Mouse (Mus musculus) stomach, embryonic 14.5 days (tissue): ENCODE results near the gene Lsm11. TPM values are rescaled to one million over a fixed set of nuclear protein-coding genes. Genes with fewer than 3 reads are reported as not detected.
A peak's percentile ranks its signal among the peaks of the same experiment; 100 is the strongest.
"Not testable (repeated sequence)": the region's sequence is repeated elsewhere in the genome, so short reads cannot be mapped to it uniquely, and the experiment has no call there.

Experiments used
- ATAC-seq: fragments of 200-750 bp; cut with Nextera tagmentation; 2 replicates; pipeline ENCODE4 v1.8.0; 2017; ENCODE audit warnings: low read depth, moderate TSS enrichment; ENCODE audit not compliant: insufficient number of reproducible peaks, insufficient read depth, low FRiP score
- H3K27ac ChIP-seq: fragments of 300-500 bp; sonication (generic); 2 replicates; pipeline ENCODE4 v1.5.1; 2014; ENCODE audit warnings: mild to moderate bottlenecking, low read length, moderate library complexity, mixed read lengths
- H3K27me3 ChIP-seq: fragments of 300-500 bp; sonication (generic); 2 replicates; pipeline ENCODE4 v1.6.1; 2014; ENCODE audit warnings: low read length, control low read depth, mixed read lengths; ENCODE audit not compliant: control insufficient read depth, insufficient read depth
- H3K36me3 ChIP-seq: fragments of 300-500 bp; sonication (generic); 2 replicates; pipeline ENCODE4 v1.6.1; 2014; ENCODE audit warnings: mild to moderate bottlenecking, control low read depth, low read length, moderate library complexity, mixed read lengths; ENCODE audit not compliant: control insufficient read depth, insufficient read depth
- H3K4me1 ChIP-seq: fragments of 300-500 bp; sonication (generic); 2 replicates; pipeline ENCODE4 v1.6.1; 2014; ENCODE audit warnings: low read length, control low read depth, mixed read lengths; ENCODE audit not compliant: control insufficient read depth, insufficient read depth
- H3K4me2 ChIP-seq: fragments of 300-500 bp; sonication (generic); replicated peaks from 2 replicates; pipeline ENCODE4 v1.6.1; 2014; ENCODE audit warnings: low read depth, low read length, control low read depth
- H3K4me3 ChIP-seq: fragments of 300-500 bp; sonication (generic); 2 replicates; pipeline ENCODE4 v1.5.1; 2014; ENCODE audit warnings: low read depth, low read length, control low read depth
- H3K9ac ChIP-seq: fragments of 300-500 bp; sonication (generic); replicated peaks from 2 replicates; pipeline ENCODE4 v1.6.1; 2014; ENCODE audit warnings: low read depth, mild to moderate bottlenecking, control low read depth, low read length, moderate library complexity, mixed read lengths
- H3K9me3 ChIP-seq: fragments of 300-500 bp; sonication (generic); 2 replicates; pipeline ENCODE4 v1.6.1; 2016; ENCODE audit warnings: low read depth, low read length, control low read depth; ENCODE audit not compliant: control insufficient read depth
- WGBS: fragments of 180-500 bp; shearing (Covaris S2); extraction: QIAGEN DNeasy Blood & Tissue Kit; methylation state at CpG from one replicate; pipeline ENCODE4 v1.1.7; 2014; 5-methylcytosine and 5-hydroxymethylcytosine counted together
- polyA plus RNA-seq: library from polyadenylated mRNA; unstranded; fragments of >200 nt; fragmentation: Nextera tagmentation; extraction: Ambion mirVana; gene quantifications from 2 replicates; pipeline ENCODE4 v1.2.1, GENCODE M21; 2014

The Lsm11 gene
- polyA plus RNA-seq, 1 experiment from 2014 or later, result 9.2 TPM

DNA sequence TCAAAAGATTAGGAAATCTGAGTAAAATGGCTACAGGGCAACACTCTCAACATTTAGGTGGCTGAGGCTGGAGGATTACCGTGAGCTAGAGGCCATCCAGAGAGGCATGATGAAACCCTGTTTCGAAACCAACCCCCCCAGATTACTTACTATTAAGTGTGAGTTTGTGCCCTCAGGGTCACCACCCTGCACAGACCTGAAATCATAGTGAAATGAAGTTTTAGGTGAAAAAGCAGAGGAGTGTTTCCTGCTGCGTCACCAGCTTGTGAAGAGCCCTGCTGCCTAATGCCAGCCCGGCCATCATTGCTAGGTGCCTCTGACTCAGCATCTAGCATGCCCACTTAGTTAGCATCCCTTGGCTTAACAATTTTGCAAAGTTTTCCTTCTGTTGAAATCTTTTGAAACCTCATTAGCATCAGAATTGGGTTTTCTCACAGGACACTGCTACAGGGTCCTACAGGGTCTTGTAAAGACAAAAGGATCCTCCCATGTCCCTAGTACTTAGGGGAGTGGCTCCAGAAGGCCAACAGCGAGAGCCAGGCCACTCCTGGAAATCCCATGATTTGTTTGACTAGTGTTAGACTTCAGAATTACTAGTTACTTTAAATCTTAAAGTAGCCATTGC is 59.0 kb downstream of the Lsm11 start:
- Histone ChIP-seq H3K27ac (no peak overlapping the region), H3K4me1 (peaks cover 12% of the 10 kb centered on the region; the same call in 1 of the 2 replicates), H3K9ac (no peak overlapping the region), H3K4me3 (no peak overlapping the region), H3K4me2 (no peak overlapping the region), H3K27me3 (no peaks in the 10 kb centered on the region), H3K9me3 (no peaks in the 10 kb centered on the region), H3K36me3 (peaks cover 40% of the 10 kb centered on the region)
- 88% methylated on average over 5 of the region's 5 CpGs for WGBS
- no peak for ATAC-seq

DNA sequence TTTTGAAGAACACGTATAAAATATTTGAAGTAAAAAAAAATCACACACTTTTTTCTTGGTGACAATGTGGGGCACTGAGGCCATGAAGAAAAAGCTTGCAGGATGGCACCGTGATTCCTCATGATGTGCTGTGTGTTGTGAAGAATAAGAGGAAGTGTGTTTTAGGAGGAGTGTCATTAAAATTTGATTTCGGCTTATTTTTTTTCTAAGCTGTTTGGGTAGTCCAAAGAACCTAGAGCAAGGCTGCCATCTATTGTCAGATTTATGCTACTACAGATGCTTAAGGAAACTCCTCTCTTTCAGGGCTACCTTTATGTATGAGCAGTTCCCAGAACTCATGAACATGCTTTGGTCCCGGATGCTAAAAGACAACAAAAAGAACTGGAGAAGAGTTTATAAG is 60.7 kb downstream of the Lsm11 start:
- Histone ChIP-seq H3K4me3 (no peak overlapping the region), H3K9ac (no peak overlapping the region), H3K4me2 (no peak overlapping the region), H3K36me3 (peaks cover 23% of the 10 kb centered on the region), H3K4me1 (peaks cover 17% of the 10 kb centered on the region; the same call in 1 of the 2 replicates), H3K27ac (no peak overlapping the region), H3K9me3 (no peaks in the 10 kb centered on the region), H3K27me3 (no peaks in the 10 kb centered on the region)
- 61% methylated on average over 4 of the region's 4 CpGs for WGBS
- ATAC-seq, result no peak

DNA sequence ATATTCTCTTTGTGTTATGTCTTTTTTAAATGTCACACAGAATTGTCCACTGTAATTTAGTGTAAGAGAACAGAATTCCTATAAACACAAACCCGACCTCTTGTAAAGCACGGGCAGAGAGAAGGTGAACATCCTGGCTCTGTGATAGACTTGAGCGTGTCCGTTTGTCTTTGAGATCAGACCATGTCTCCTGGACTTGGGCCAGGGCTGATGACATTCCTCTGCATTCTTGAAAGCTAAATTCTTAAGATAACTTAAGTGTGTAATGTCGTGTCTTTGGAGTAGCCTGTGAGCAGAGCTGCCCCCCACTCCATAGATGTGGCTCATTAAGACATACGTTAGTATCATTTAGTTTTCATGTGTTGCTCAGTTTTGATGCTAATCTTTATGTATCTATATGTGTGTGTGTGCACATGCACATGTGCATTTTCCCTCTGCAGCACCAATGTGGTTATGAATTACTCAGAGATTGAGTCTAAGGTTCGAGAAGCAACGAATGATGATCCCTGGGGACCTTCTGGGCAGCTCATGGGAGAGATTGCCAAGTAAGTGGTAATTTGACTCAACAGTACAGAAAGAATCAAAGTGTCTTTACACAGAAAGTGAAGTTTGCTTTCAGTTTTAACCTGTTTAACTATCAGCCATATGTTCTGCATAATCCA is 61.3 kb downstream of the Lsm11 start:
- H3K4me1 ChIP-seq, result peaks cover 17% of the 10 kb centered on the region; the same call in 1 of the 2 replicates
- H3K9ac ChIP-seq, result no peak overlapping the region
- WGBS, result 48% methylated on average over 8 of the region's 8 CpGs
- ATAC-seq, result no peak
- no peaks in the 10 kb centered on the region for H3K27me3 ChIP-seq
- H3K27ac ChIP-seq, result no peak overlapping the region
- no peaks in the 10 kb centered on the region for H3K9me3 ChIP-seq
- H3K4me3 ChIP-seq, result no peak overlapping the region
- H3K36me3 ChIP-seq, result peaks cover 19% of the 10 kb centered on the region
- no peak overlapping the region for H3K4me2 ChIP-seq

DNA sequence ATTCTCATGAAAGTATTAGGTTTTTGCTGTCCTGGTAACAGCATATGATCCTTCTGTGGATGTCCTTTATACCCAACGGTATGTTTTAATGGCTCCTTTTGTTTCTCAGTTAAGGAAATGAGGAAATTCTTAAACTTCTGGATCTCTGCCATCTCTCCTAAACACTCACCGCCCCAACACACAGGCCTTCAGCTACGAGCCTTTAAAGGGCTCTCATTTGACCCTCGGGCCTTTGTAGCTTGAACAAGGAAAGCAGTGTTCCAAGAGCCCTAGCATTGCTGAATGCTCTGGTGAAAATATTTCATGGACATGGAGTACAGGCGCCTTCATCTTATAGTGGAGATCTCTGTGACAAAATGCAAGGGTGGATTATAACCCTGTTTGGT is 63.1 kb downstream of the Lsm11 start:
- no peaks in the 10 kb centered on the region for H3K9me3 ChIP-seq
- no peak overlapping the region for H3K9ac ChIP-seq
- 37% methylated on average over 5 of the region's 5 CpGs for WGBS
- peaks cover 17% of the 10 kb centered on the region; the same call in 1 of the 2 replicates for H3K4me1 ChIP-seq
- H3K36me3 ChIP-seq, result peaks cover 12% of the 10 kb centered on the region
- no peak overlapping the region for H3K4me3 ChIP-seq
- H3K27ac ChIP-seq, result peak overlapping the region; percentile 39; the same call in 1 of the 2 replicates
- H3K4me2 ChIP-seq, result no peak overlapping the region
- no peak; the same call in 1 of the 2 replicates for ATAC-seq
- no peaks in the 10 kb centered on the region for H3K27me3 ChIP-seq

DNA sequence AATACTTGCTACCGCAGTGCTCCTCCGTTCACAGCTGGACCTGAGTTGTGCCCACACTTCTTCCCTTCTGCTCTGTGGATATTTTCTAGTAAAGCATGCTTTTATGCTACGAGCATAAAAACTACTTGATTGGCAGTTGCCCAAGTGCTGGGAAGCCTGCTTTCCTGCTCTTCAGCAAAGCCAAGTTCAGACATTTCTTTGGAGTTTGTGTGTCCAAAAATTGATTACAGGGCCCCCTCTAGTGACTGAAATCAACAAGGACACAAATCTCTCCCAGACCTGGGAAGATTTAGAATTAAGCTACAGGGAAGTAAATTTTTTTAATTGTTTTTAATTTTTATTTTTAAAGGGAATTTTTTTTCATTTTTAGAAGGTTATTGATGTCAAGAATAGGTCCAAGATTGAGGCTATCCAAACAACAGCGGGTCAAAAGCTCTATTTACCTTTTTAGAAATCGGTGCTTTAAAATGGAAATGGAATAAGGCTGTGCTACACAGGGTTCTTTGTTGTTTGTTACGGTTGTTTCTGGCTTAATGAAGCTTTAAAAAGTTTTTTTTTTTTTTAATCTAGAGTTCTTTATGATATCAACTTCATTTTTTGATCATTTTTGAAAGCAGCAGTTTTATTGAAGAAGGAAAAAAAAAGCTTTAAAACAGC is 63.6 kb downstream of the Lsm11 start:
- H3K27ac ChIP-seq, result peak overlapping the region; percentile 49; the same call in 1 of the 2 replicates
- no peak overlapping the region for H3K4me3 ChIP-seq
- no peak overlapping the region for H3K4me2 ChIP-seq
- no peak for ATAC-seq
- H3K4me1 ChIP-seq, result peaks cover 17% of the 10 kb centered on the region; the same call in 1 of the 2 replicates
- H3K9me3 ChIP-seq, result no peaks in the 10 kb centered on the region
- H3K27me3 ChIP-seq, result no peaks in the 10 kb centered on the region
- WGBS, result 61% methylated on average over 6 of the region's 6 CpGs
- no peak overlapping the region for H3K9ac ChIP-seq
- H3K36me3 ChIP-seq, result peaks cover 9% of the 10 kb centered on the region; the same call in 1 of the 2 replicates

DNA sequence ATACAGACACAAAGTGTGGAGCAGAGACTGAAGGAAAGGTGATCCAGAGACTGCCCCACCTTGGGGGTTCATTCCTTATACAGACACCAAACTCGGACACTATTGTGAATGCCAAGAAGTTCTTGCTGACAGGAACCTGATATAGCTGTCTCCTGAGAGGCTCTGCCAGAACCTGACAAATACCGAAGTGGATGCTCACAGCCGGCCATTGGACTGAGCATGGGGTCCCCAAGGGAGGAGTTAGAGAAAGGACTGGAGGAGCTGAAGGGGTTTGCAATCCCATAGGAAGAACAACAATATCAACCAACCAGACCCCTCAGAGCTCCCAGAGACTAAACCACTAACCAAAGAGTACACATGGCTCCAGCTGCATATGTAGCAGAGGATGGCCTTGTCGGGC is 65.4 kb downstream of the Lsm11 start:
- WGBS, result 81% methylated on average over 4 of the region's 4 CpGs
- not testable (repeated sequence) for H3K36me3 ChIP-seq, H3K27me3 ChIP-seq, H3K9me3 ChIP-seq, ATAC-seq, H3K4me2 ChIP-seq, H3K4me3 ChIP-seq, H3K27ac ChIP-seq, H3K9ac ChIP-seq
- H3K4me1 ChIP-seq, result peaks cover 17% of the 10 kb centered on the region; the same call in 1 of the 2 replicates

Other genes starting within 250 kb of the Lsm11 start
- gene Clint1, start 92.9 kb downstream of the Lsm11 start, polyA plus RNA-seq, result 65.2 and 68.0 TPM in 2 replicates
- gene Thg1l, start 10.6 kb upstream of the Lsm11 start, polyA plus RNA-seq, result 13.7 and 14.5 TPM in 2 replicates
- gene Sox30, start 35.4 kb upstream of the Lsm11 start, polyA plus RNA-seq, result 0.23 TPM in 1 of 2 replicates, not detected in the other
- 3.5 and 5.6 TPM in 2 replicates for gene Gm12166, start 107.4 kb upstream of the Lsm11 start, polyA plus RNA-seq
- gene Adam19, start 111.1 kb upstream of the Lsm11 start, polyA plus RNA-seq, result 23.6 and 26.8 TPM in 2 replicates
- gene Nipal4, start 221.6 kb upstream of the Lsm11 start, polyA plus RNA-seq, result 4.0 and 5.1 TPM in 2 replicates